Mouse (Mus musculus) granulocyte monocyte progenitor cell, adult 5-6 weeks (primary cell): ENCODE results near the gene Kcnk4. TPM values are rescaled to one million over a fixed set of nuclear protein-coding genes. Genes with fewer than 3 reads are reported as not detected.

Source experiments
- ATAC-seq: replicated peaks from 2 replicates; pipeline ENCODE4 v1.8.0; 2016; ENCODE audit warnings: mild to moderate bottlenecking, moderate TSS enrichment, inconsistent platforms; ENCODE audit not compliant: poor library complexity, severe bottlenecking
- total RNA-seq, 2 experiments: library from RNA; stranded (forward) in 1 of 2; stranded (reverse) in 1 of 2; fragments of 200-712, 200-1000 nt in 1 of 2; fragments of >200 nt in 1 of 2; fragmentation: Nextera tagmentation in 1 of 2; gene quantifications; 2 replicates each; pipeline ENCODE4 v1.2.3; 2014 to 2017

Kcnk4 gene
- total RNA-seq, 2 experiments from 2014 or later, result not detected

GRCm38 (mm10) chr19:6919876-6920740, 14.2 kb downstream of the Kcnk4 start:
- ATAC-seq, result no peak

GRCm38 (mm10) chr19:6919431-6919830, 14.9 kb downstream of the Kcnk4 start:
- no peak for ATAC-seq

GRCm38 (mm10) chr19:6918321-6918720, 16.0 kb downstream of the Kcnk4 start:
- no peak for ATAC-seq

GRCm38 (mm10) chr19:6916496-6916895, 17.8 kb downstream of the Kcnk4 start:
- ATAC-seq, result no peak

- no peak for ATAC-seq
These were observed 19.0 kb downstream of the Kcnk4 start for GRCm38 (mm10) chr19:6915276-6915675.

- ATAC-seq, result no peak
These were observed 19.8 kb downstream of the Kcnk4 start for GRCm38 (mm10) chr19:6914540-6914939.

- no peak for ATAC-seq
These were observed 20.3 kb downstream of the Kcnk4 start for GRCm38 (mm10) chr19:6913991-6914390.

- ATAC-seq, result no peak
These were observed 21.3 kb downstream of the Kcnk4 start for GRCm38 (mm10) chr19:6913036-6913435.

GRCm38 (mm10) chr19:6912205-6912970, 21.9 kb downstream of the Kcnk4 start:
- ATAC-seq, result no peak

- no peak for ATAC-seq
These were observed 22.9 kb downstream of the Kcnk4 start for GRCm38 (mm10) chr19:6911101-6912074.

- peak; percentile 58 for ATAC-seq
These were observed 24.0 kb downstream of the Kcnk4 start for GRCm38 (mm10) chr19:6910306-6910705.

GRCm38 (mm10) chr19:6909507-6910289, 24.6 kb downstream of the Kcnk4 start, which contains the start of the genes Trmt112 and Prdx5:
Gene Trmt112 (plus strand): TSS chr19:6909698.
Gene Prdx5 (minus strand): TSS chr19:6910106.
- ATAC-seq, result peak; percentile 74

GRCm38 (mm10) chr19:6909021-6909420, 25.3 kb downstream of the Kcnk4 start:
- ATAC-seq, result no peak

GRCm38 (mm10) chr19:6907811-6908540, 26.3 kb downstream of the Kcnk4 start:
- peak; percentile 27; the same call in 1 of the 2 replicates for ATAC-seq

GRCm38 (mm10) chr19:6907094-6907493, 27.2 kb downstream of the Kcnk4 start:
- ATAC-seq, result no peak

GRCm38 (mm10) chr19:6906199-6906598, 28.1 kb downstream of the Kcnk4 start:
- ATAC-seq, result no peak

- ATAC-seq, result no peak
These were observed 28.7 kb downstream of the Kcnk4 start for GRCm38 (mm10) chr19:6905498-6906159.

GRCm38 (mm10) chr19:6904846-6905245, 29.5 kb downstream of the Kcnk4 start:
- no peak for ATAC-seq
